Comparison of ENCODE assay signal across 1 mouse cellular context in genomic region chr13:23570261-23571021, GRCm38 (mm10).
TF ChIP-seq lines count a peak whose summit lies in the region.

No protein-coding gene starts in this region.

TF ChIP-seq in CH12.LX, 34 proteins besides CTCF, POLR2A, EP300 and RAD21:
- peak; percentile 77 for TF ChIP-seq ZMIZ1 (IDR thresholded peaks at IDR 0.05; ENCODE audit: low read depth, low read length)
- TF ChIP-seq CHD2 (IDR thresholded peaks at IDR 0.05; ENCODE audit: low read length) = 0 out of 2 replicates have a peak, but pooled peaks have one; percentile 2
- TF ChIP-seq CHD1 (IDR thresholded peaks at IDR 0.05; ENCODE audit: low read depth, low read length) = peak; percentile 84; the same call in 1 of the 2 replicates
- 0 out of 2 replicates have a peak, but pooled peaks have one; percentile 36 for TF ChIP-seq RCOR1 (conservative IDR thresholded peaks at IDR 0.05; ENCODE audit: low read depth, low read length)
- peak; percentile 98 for TF ChIP-seq POLR2AphosphoS2 (IDR thresholded peaks at IDR 0.05; ENCODE audit: low read depth, low read length)
